Mouse (Mus musculus) erythroblast, embryonic 14.5 days (primary cell): Measurements from ENCODE around the gene Sec24b.

ENCODE experiments used
- GATA1 ChIP-seq: IDR thresholded peaks from 2 replicates; pipeline ENCODE4 v1.6.1; 2012; ENCODE audit warnings: low read length, inconsistent platforms, mixed read lengths
- TAL1 ChIP-seq: IDR thresholded peaks from 3 replicates; pipeline ENCODE4 v1.6.1; 2012; ENCODE audit warnings: low read length, inconsistent platforms, mixed read lengths

GRCm38 (mm10) chr3:129976317-129976716 lies 85.0 kb downstream of the Sec24b start:
- TF ChIP-seq TAL1 = no peak
- no peak for TF ChIP-seq GATA1
